Mouse (Mus musculus) kidney, postnatal 14 days (tissue): ENCODE data around the gene Psmb11.
A peak's percentile ranks its signal among the peaks of the same experiment; 100 is the strongest.
"Not testable (repeated sequence)": the region's sequence is repeated elsewhere in the genome, so short reads cannot be mapped to it uniquely, and the experiment has no call there.

ENCODE experiments used
- DNase-seq: peaks from one replicate; pipeline ENCODE4 v3.0.0; 2022; ENCODE audit warnings: mixed read lengths

The Psmb11 gene

GRCm38 (mm10) chr14:54603686-54604085 is 17.5 kb upstream of the Psmb11 start:
- DNase-seq: no peak

DNA sequence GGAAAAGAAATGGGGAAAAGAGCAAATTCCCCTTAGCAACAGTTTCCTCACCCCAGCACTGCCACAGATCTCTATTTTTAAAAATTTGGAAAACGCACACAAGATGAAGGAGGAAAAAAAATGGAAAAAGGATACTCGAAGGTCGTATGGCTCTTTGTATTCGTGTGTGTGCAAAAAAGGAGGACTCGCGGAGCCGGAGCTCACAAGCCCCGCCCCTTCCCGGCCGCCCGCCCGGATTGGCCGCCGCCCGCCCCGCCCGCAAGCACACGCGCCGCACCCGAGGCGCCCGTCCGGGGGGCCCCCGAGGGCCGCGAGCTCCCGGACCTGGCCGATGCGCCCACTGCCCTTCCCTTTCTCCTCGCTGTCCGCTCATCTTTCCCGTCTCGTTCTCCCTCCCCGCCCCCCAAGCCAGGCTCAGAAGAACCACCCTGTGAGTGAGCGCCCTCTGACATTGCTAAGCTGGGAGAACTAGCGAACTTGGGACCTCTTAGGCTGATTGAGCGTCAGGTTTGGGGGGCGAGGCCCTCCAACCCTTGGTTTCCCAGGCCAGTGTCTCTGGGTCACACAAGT is 15.4 kb upstream of the Psmb11 start, which contains the start of gene 4931414P19Rik:
Gene 4931414P19Rik, minus strand, starts transcription at position 242 of the 570 bp plus-strand sequence.
- DNase-seq: peak; percentile 90

DNA sequence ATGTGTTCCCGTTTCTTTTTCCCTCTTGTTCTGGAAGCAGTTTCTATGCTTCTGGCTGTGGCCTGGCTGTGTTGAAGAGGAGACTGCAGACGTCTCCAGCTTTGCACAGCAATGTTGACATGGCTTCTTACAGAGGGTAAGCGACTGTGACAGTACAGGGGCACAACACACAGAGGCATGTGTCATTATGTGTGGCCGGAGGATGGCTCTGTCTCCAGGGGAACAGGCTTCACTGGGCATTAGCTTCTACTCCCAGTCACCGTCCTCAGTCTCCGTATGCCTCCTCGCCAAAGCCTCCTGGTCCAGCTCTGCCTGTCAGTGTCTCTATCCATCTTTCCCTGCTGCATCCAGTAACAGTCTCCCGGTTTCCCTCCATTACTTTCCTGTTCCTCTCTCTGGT is 14.0 kb upstream of the Psmb11 start:
- no peak for DNase-seq

DNA sequence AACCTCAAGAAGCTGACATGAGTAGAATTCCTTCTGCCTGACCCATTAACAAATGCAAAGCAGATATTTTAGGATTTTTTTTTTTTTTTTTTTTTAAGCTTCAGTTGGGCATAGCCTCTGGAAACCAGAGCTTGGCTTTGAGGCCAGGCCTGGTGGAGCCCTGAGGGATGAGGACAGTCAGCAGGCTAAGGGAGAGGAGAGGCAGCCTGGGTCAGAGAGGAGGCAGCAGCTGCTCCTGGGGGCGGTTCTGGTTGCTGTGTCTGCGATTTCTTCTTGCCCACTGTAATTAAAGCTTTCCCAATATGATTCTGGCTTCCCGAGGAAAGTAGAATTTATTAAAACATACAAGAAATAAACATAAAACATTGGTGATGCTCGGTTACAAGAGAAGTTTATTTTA is 12.0 kb upstream of the Psmb11 start:
- no peak for DNase-seq

DNA sequence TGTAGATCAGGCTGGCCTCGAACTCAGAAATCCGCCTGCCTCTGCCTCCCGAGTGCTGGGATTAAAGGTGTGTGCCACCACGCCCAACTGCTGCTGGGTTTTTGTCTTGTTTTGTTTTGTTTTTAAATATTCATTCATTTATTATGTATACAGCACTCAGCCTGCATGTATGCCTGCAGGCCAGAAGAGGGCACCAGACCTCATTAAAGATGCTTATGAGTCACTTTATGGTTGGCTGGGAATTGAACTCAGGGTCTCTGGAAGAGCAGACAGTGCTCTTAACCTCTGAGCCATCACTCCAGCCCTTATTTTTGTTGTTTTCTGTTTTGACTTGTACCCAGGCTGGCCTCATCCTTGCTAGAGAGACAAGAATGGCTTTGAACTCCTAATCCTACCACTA is 11.3 kb upstream of the Psmb11 start:
- no peak for DNase-seq

- no peak for DNase-seq
Observed at GRCm38 (mm10) chr14:54610648-54611047, 10.6 kb upstream of the Psmb11 start.

DNA sequence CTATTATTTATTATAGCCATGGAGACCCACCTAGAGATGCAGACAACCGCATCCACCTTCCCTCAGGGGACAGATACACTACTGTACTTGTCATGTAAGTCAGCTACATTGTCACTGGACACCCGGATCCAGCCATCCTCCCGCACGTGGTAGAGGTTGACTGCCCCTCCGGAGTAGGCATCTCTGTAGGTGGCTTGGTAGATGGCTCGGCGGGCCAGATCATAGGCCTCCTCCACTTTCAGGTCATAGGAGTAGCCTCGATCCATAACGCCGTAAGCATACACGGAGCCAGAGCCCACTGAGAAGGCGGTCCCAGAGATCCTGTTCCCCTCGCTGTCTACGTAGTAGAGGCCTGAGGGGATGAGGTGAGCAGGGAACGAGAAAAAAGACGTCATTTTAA is 7.1 kb upstream of the Psmb11 start:
- DNase-seq: not testable (repeated sequence)

DNA sequence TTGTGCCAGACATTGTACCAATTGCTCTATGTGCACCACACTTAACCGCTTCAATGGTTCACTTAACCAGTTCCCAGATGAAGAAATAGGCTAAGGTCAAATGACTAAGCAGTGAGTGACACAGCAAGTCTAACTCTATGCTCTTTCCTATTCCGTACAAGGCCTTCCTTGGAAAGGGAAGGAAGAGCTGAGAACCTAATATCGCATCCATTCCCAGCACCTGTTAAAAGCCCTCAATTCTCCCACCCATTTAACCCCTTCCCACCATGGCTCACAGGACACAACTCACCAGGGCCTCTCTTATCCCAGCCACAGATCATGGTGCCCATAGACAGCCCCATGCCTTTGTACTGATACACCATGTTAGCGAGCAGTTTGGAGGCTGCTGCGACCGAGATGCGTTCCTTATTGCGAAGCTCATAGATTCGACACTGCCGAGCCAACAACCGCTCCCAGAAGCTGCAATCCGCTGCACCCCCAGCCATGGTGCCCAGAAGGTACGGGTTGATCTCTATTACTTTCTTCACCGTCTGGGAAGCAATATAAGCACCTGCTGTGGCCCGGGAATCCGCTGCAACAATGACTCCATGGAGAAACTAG is 4.9 kb upstream of the Psmb11 start:
- no peak for DNase-seq

DNA sequence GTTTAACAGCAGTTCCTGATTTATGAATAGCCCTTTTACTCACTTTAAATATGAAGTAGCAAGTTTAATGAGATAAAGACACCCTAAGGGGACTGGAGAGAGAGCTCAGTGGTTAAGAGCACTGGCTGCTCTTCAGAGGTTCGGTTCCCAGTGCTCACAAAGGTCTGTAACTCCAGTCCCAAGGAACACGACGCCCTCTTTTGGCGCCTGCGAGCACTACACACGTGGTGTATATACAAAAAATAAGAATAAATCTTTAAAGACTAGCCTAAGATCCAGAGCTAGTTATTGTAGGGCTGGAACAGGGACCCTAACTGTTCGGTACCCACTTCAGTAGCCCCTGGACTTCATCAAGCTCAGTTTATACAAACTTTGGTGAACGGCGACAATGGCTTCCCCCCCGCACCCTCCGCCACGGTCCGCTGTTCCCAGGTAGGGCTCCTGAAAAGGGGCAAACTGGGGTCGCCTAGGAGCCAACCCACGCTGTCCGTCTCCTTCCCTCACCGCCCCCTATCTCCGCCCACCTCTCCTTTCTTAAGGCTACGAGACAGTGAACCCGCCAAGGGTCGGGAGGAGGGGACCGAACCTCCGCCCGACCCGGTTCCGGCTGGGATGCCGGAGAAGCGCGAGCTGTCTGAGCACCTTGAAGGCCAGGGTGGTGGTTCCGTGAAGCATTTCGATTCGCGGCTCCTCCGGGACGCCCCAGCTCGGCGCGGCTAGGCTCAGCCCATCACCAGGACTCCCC is 3.9 kb upstream of the Psmb11 start:
- DNase-seq: no peak

- DNase-seq: peak; percentile 93
Observed at GRCm38 (mm10) chr14:54617897-54618365, 3.3 kb upstream of the Psmb11 start, which contains the start of gene Psmb5. Gene Psmb5, minus strand, starts transcription at chr14:54618022.

GRCm38 (mm10) chr14:54623334-54623733 is 2.1 kb downstream of the Psmb11 start:
- no peak for DNase-seq

GRCm38 (mm10) chr14:54624976-54625375 is 3.7 kb downstream of the Psmb11 start:
- DNase-seq: no peak

DNA sequence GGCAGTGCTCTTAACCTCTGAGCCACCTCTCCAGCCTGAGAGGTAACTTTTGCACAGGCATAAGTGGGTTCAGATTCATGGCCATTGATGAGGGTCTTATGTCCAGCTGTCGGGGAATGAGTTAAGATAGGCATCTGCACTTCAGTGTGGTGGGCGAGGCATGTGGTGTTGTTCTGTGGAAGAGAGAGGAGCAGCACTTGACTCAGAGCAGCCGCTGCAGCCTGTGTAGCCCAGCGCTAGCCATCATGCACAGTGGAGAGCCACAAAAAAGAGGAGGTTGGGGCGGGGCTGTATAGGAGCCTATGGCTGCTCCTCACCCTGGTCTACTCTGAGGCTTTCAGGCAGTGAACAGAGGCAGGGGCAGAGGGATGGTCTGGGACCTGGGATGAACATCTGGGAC is 6.9 kb downstream of the Psmb11 start:
- DNase-seq: no peak

GRCm38 (mm10) chr14:54629797-54630196 is 8.6 kb downstream of the Psmb11 start:
- no peak for DNase-seq

DNA sequence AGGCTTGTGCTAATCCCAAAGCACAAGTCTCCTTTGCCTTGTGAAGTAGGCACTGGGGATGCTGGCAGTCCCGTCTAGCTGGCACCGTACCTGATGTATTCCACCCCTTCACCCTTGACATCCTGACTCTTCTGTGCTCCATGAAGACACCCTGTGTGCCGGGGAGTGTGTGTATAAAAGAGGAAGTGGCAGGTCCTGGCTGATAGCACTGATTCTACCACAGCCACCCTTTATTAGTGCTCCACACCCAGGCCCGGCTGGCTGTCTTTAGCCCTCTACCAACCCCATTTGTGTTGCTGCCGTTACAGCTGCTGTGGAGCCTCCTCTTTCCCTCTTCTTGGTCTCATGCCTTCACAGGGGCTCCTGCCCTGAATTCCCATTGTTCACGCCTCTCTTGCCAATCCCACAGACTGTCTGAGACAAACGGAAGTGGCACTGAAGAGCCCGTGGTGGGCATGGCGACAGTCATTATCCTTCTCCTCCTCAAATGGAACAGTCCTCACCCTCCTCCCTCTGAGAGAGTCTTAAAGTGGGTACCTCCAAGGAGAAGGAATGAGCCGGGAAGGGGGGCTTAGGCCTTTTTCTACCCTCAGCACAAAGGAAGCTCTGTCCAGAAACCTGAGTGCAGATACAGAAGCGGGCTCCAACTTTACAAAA is 9.5 kb downstream of the Psmb11 start:
- no peak for DNase-seq

- no peak for DNase-seq
Observed at GRCm38 (mm10) chr14:54631240-54631599, 10.0 kb downstream of the Psmb11 start.

GRCm38 (mm10) chr14:54632252-54632651 is 11.0 kb downstream of the Psmb11 start:
- DNase-seq: no peak

DNA sequence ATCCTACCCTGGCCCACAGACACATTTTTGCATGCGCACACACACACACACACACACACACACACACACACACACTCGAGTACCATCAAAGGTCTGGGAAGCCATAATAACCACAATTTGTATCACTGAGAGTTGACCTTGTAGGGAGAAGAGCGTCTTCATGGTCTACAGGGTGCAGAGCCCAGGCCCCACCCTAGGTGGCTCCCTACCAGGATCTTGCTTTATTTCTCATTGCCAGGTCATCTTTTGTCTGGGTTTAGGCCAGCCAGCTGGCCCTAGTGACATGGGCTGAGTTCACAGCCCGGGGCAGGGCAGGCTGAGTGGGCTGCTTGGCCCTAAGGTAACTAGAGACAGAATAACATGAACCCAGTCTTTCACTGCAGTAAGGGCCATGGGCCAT is 12.9 kb downstream of the Psmb11 start:
- no peak for DNase-seq

DNA sequence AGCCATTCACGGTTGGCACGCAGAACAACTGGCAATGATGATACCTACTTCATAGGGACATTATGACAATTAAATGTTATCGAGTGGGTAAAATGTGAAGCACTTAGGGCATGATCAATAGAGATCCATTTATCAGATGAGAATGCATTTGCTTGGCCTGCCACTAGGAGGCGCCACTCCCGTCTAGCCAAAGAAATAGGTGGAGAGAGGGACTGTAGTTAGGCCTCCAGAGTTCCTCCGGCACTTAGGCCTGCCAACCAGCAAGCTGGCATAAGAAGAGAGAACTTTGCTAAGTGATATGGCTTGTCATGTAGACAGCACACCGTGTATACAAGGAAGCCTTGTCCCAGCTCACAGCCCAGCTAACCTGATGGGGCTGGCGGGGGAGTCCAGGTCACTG is 15.7 kb downstream of the Psmb11 start:
- no peak for DNase-seq

DNA sequence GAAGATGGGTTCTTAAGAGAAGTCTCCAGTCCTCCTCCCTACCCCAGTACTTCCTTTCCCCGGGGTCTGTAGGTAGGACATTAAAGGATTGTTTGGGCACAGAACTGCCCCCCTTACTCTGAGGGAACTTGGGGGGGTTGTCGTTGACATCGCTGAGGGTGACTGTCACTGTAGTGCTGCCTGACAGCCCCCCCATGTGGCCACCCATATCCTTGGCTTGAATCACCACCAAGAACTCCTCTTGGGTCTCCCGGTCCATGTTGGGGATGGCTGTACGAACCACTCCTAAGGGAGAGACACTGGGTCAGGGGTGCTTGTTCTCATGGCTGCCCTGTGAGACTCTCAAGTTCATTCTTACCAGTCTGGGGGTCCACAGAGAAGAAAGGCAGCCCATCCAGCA is 17.0 kb downstream of the Psmb11 start:
- no peak for DNase-seq

GRCm38 (mm10) chr14:54640121-54640520 is 18.9 kb downstream of the Psmb11 start:
- no peak for DNase-seq

GRCm38 (mm10) chr14:54640946-54641304 is 19.7 kb downstream of the Psmb11 start, which contains the start of gene Gm17606:
Gene Gm17606, plus strand, starts transcription at chr14:54640952.
- DNase-seq: no peak

- DNase-seq: peak; percentile 94
Observed at GRCm38 (mm10) chr14:54641305-54641969, 20.2 kb downstream of the Psmb11 start, which contains the start of gene Cdh24. Gene Cdh24, minus strand, starts transcription at chr14:54641364.
